Mouse (Mus musculus) R1 (cell line): ENCODE data around the gene Pigs.

Experiments
- DNase-seq: peaks from one replicate; pipeline ENCODE4 v3.0.0-alpha.2; 2018; ENCODE audit warnings: low read depth, low spot score

Pigs gene

DNA sequence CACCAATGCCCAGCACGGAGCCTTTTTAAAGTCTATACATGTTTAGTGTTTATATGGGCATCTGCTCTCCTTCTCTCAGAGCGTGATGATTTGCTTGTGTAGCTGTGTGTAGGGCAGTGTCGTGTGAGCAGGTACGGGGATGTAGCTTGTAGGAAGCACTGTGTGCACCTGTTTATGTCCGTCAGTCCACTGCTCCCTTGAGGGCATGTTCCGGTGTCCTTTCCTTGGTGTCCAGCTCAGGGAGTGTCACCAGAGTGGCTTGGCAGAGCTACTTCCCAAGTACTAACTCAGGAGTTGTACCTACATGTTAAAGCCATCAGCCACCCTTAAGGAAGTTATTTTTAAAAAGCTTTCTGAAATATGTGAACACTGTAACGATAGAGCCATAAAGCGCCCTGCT lies 8.8 kb downstream of the Pigs start:
- no peak for DNase-seq

DNA sequence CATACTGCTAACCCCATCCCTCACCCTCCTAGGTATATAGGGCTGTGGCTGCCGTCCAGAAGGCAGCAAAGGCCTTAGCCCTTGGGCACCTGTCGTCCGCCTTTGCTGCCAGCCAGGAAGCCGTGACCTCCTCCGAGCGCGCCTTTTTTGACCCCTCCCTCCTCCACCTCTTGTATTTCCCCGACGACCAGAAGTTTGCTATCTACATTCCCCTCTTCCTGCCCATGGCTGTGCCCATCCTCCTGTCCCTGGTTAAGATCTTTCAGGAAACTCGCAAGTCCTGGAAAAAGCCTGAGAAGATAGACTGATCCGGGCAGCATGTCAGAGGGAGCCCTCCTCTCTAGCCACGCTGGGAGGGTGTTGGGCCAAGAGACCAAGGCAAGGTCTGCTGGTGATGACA lies 13.5 kb downstream of the Pigs start:
- DNase-seq, result no peak

- DNase-seq, result peak; percentile 71
These were observed 15.4 kb downstream of the Pigs start, which contains the start of gene Unc119 for GRCm38 (mm10) chr11:78343381-78344327. Gene Unc119 (plus strand): TSS chr11:78343482.

DNA sequence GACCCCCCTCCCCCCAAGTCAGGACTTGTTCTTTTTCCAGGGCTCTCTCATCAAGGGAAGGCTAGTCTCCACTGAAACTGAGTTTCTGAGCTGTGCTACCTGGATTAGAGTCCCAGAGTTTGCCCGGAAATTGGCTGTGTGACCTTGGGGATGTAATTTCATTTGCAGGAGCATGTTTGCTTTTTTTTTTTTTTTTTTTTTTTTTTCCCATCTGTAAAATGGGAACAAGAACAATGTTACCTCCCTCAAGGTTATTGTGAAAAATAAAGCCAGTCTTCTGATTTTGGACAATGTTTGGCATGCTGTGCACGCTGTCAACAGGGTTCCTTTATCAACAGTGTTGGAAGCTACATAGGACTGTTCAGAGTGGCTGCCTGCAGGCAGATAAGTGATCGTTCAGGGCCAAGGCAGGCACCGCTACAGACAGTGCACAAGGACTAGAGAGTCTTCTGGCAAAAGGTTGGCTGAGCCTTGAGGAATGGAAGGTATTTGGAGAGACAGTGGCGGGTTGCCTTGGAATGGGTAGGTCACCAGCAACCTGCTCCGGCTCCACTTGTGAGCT lies 16.2 kb downstream of the Pigs start:
- no peak for DNase-seq

DNA sequence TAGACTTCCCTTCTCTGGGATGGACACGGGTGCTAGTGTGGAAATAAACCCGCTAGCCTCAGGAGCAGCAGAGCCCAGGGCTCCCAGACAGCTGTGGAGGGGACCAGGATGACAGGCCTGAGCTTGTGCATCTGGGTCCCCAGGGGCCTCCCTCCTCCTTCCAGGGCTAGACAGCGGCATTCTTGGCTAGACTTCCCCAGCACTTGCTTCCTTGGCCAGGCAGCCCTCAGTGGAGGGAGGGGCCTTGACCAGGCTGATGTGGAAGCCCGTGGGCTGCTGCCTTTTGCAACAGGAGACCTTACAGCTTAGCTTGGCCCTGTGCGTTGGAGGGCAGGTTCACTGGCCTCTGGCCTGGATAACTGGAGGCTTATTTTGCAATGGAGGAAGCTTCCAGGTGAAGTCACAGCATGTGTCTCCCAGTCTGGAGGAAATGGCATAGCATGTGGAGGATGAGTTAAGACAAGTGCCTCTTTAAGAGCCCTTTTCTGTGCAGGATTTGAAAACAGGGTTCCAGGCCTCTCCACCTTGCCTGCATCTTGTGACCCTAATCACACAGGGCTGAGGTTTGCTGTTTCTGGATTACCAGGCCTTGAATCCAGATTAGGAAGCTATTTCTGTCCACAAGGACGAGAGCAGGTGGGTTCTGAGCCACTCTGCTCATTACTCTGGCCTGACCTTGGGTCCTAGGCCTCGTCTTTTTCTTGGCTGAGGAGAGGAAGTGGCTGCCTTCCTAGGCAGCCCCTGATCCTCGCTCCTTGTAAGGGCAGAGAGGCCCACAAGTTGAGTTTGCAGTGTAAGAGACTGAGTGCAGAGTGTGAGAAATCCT lies 16.9 kb downstream of the Pigs start:
- no peak for DNase-seq

- no peak for DNase-seq
These were observed 17.6 kb downstream of the Pigs start for GRCm38 (mm10) chr11:78345801-78346200.

- DNase-seq, result no peak
These were observed 18.3 kb downstream of the Pigs start for GRCm38 (mm10) chr11:78346326-78347069.

GRCm38 (mm10) chr11:78347070-78347754 lies 19.0 kb downstream of the Pigs start:
- DNase-seq, result peak; percentile 77

GRCm38 (mm10) chr11:78347908-78348307 lies 19.7 kb downstream of the Pigs start:
- no peak for DNase-seq

DNA sequence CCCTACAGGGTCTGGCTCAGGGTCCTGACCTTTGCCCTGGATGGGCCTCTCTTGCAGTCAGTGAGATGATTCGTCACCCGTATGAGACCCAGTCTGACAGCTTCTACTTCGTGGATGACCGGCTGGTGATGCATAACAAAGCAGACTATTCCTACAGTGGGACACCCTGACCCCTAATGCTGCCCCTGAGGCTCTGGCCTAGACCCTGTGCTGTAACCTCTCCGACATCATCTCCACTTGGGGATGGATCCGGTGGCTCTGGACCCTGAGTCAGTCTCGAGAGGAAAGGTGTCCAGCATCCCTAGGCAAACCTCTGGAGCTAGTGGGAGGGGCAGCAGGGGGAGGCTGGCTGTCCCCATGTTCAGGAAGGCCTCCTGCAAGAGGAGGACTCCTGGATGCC lies 20.3 kb downstream of the Pigs start:
- DNase-seq, result no peak

DNA sequence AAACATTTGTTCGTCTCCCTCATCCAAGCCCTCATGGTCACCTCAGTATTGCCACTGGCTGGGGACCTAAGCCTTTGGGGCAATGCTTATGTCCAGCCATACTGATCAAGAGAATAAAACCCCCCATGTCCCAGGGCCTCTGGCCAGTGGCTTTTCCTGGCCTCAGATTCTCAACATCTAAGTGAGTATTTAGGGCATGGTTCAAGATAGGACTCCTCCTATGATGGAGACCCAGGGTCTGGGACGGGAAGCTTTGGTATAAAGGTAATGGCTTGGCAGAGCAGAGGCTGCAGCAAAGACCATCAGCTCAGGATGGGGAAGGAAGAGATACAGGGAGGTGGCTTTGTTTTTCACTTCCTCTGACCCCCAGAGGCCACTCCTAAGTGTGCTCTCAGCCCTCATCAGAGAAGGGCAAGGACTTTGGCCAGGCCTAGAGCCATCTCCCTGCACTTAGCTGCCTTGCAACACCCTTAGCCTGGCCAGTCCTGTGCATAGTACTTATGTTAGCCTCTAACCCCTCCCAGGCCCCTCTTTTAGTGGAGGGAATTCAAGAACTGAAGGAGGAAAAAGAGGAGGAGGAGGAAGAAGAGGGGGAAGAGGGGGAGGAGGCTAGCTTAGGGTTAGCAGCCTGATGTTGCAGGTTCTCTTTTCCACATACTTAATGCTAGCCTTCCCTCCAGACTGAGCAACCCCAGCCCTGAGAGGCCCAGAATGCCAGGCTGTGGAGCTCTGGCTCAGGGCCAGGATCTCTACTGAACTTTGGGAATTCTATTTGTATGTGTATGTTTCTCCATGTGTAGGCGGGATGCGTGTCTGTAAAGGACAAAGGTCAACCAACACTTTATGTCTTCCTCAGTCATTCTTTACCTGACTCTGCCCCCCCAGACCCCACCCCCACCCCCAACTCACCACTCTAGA lies 21.5 kb downstream of the Pigs start:
- DNase-seq, result no peak

DNA sequence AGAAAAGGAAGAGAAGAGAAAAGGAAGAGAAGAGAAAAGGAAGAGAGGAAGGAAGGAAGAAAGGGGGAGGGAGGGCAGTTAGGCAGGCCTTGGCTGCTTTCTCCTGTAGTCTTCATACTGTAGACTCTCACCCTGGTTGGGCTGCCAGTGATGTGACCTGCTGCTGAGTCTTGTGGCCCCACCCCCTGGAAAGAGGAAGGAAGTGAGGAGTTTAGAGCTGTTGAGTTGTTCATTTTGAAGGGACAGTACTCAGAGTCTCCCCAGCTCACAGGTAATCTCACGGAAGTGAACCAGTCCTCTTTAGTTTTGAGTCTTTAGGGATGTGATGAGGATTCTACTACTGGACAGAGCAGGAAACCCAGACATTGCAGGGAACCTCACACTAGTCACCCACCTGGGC lies 24.9 kb downstream of the Pigs start:
- DNase-seq, result no peak

DNA sequence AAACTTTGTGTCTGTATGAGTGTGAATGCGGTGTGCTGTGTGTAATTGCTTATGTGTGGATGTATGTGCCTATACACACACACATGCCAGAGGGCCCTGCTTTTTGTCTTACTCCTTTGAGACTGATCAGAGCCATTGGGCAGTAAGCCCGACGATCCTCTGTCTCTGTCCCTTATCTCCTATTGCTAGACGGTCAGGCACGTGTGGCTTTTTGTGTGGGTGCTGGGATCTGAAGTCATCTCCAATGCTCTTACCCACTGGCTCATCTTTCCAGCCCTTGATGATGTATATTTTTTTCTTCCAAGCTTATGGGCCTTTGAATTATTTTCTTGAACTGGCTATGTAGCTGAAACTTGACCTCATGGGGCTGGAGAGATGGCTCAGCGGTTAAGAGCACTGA lies 26.7 kb downstream of the Pigs start:
- no peak for DNase-seq

- DNase-seq, result peak; percentile 72
These were observed 27.4 kb downstream of the Pigs start for GRCm38 (mm10) chr11:78355471-78356238.

GRCm38 (mm10) chr11:78358330-78359007 lies 30.3 kb downstream of the Pigs start:
- DNase-seq, result peak; percentile 82

DNA sequence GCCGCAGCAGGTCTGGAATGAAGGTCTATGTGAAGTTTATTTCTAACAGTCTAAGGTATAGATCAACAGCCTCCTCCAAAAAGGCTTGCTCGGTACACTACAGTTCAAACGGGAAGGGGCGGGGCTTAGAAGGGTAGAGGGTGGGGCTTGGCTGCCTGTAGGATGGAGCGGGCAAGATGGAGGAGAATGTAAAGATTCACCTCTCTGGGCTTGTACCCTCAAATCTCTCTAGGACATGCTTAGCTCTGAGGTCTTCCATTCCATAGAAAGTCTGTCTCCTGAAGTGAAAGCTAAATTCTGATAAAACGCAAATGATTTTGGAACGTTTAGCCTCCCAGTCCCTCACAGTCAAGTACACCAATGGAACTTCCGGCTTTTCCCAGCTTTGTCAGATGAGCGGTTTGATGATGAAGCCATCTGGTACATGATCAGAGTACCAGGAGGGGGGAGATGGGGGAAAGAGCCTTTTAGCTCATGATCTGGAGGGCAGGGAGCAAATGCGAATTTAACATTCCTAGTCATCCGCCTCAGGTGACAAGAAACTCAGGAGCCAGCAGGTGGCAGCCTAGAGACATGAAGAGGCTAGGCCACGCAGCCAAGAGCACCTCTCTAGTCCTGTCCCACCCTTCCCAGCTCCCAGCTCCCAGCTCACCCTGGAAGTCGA lies 32.0 kb downstream of the Pigs start:
- peak; percentile 94 for DNase-seq

- DNase-seq, result no peak
These were observed 32.5 kb downstream of the Pigs start for GRCm38 (mm10) chr11:78360789-78361131.
